Mouse (Mus musculus) C2C12 (cell line): ENCODE results near the gene Mgst3. TPM values are rescaled to one million over a fixed set of nuclear protein-coding genes. Genes with fewer than 3 reads are reported as not detected.
A peak's percentile ranks its signal among the peaks of the same experiment; 100 is the strongest.

ENCODE experiments used
- H3K27me3 ChIP-seq: one replicate; pipeline ENCODE4 v1.6.1; 2011; ENCODE audit not compliant: control insufficient read depth, insufficient read depth, insufficient read length
- H3K36me3 ChIP-seq: one replicate; pipeline ENCODE4 v1.6.1; 2011; ENCODE audit not compliant: control insufficient read depth, insufficient read depth
- H3K4me3 ChIP-seq: one replicate; pipeline ENCODE4 v1.5.1; 2011; ENCODE audit warnings: mild to moderate bottlenecking, control low read depth; ENCODE audit not compliant: poor library complexity, insufficient read depth, severe bottlenecking
- H3K79me2 ChIP-seq: one replicate; pipeline ENCODE4 v1.6.1; 2011; ENCODE audit not compliant: control insufficient read depth, insufficient read depth
- H3K79me3 ChIP-seq: one replicate; pipeline ENCODE4 v1.6.1; 2011; ENCODE audit warnings: low read depth, control low read depth
- H3ac ChIP-seq: one replicate; pipeline ENCODE3; 2011; ENCODE audit warnings: low read depth; ENCODE audit not compliant: control insufficient read depth, insufficient read length
- CEBPB ChIP-seq: IDR thresholded peaks from one replicate; pipeline ENCODE4 v1.6.1; 2011; ENCODE audit warnings: low read depth, mild to moderate bottlenecking, control low read depth, moderate library complexity
- CTCF ChIP-seq: IDR thresholded peaks from one replicate; pipeline ENCODE4 v1.5.1; 2011; ENCODE audit not compliant: control insufficient read depth, insufficient read depth, insufficient read length
- FOSL1 ChIP-seq: IDR thresholded peaks from one replicate; pipeline ENCODE4 v1.8.0; 2011; ENCODE audit warnings: mild to moderate bottlenecking, low read length; ENCODE audit not compliant: poor library complexity, insufficient read depth, severe bottlenecking
- MAX ChIP-seq: IDR thresholded peaks from one replicate; pipeline ENCODE4 v1.6.1; 2011; ENCODE audit warnings: mild to moderate bottlenecking, control low read depth
- MYOD1 ChIP-seq: IDR thresholded peaks from one replicate; pipeline ENCODE4 v1.6.1; 2011; ENCODE audit warnings: low read depth; ENCODE audit not compliant: control insufficient read depth, insufficient read length
- MYOG ChIP-seq: IDR thresholded peaks from one replicate; pipeline ENCODE4 v1.6.1; 2011; ENCODE audit not compliant: control insufficient read depth, insufficient read length; ENCODE audit errors: extremely low read depth
- USF1 ChIP-seq: IDR thresholded peaks from one replicate; pipeline ENCODE4 v1.6.1; 2011; ENCODE audit warnings: low read depth, mild to moderate bottlenecking, control low read depth, moderate library complexity
- polyA plus RNA-seq: library from polyadenylated mRNA; unstranded; fragments of >200 nt; fragmentation: generic; extraction: Trizol; gene quantifications from one replicate; pipeline ENCODE4 v1.2.1, GENCODE M21; 2012; ENCODE audit warnings: missing spikeins

The Mgst3 gene
- polyA plus RNA-seq, 1 experiment = 108 TPM

GRCm38 (mm10) chr1:167340910-167341528 is 52.6 kb downstream of the Mgst3 start:
- H3ac ChIP-seq = no peak overlapping the region
- H3K4me3 ChIP-seq = no peak overlapping the region
- TF ChIP-seq MYOG (no peak), CEBPB (no peak), CTCF (no peak), MAX (no peak), FOSL1 (no peak), MYOD1 (no peak), USF1 (no peak)
- no peaks in the 10 kb centered on the region for H3K27me3 ChIP-seq
- no peaks in the 10 kb centered on the region for H3K36me3 ChIP-seq
- no peaks in the 10 kb centered on the region for H3K79me2 ChIP-seq
- H3K79me3 ChIP-seq = no peaks in the 10 kb centered on the region

GRCm38 (mm10) chr1:167340111-167340787 is 53.4 kb downstream of the Mgst3 start:
- no peaks in the 10 kb centered on the region for H3K79me3 ChIP-seq
- TF ChIP-seq MYOG (no peak), MAX (no peak), MYOD1 (no peak), CTCF (no peak), USF1 (no peak), FOSL1 (no peak), CEBPB (no peak)

GRCm38 (mm10) chr1:167339177-167339781 is 54.4 kb downstream of the Mgst3 start:
- Histone ChIP-seq H3K27me3 (no peaks in the 10 kb centered on the region), H3K79me2 (no peaks in the 10 kb centered on the region), H3K36me3 (no peaks in the 10 kb centered on the region), H3K79me3 (no peaks in the 10 kb centered on the region), H3ac (no peak overlapping the region), H3K4me3 (no peak overlapping the region)
- TF ChIP-seq MYOD1 (no peak), FOSL1 (no peak), MYOG (no peak), CTCF (no peak), MAX (no peak), CEBPB (no peak), USF1 (no peak)

More at GRCm38 (mm10) chr1:167340111-167340787, 53.4 kb downstream of the Mgst3 start:
- Histone ChIP-seq H3K79me2 (no peaks in the 10 kb centered on the region), H3ac (no peak overlapping the region), H3K27me3 (no peaks in the 10 kb centered on the region), H3K36me3 (no peaks in the 10 kb centered on the region), H3K4me3 (peak overlapping the region; percentile 25)

GRCm38 (mm10) chr1:167337463-167338095 is 56.1 kb downstream of the Mgst3 start:
- no peaks in the 10 kb centered on the region for H3K27me3 ChIP-seq
- H3K79me3 ChIP-seq = no peaks in the 10 kb centered on the region
- H3K36me3 ChIP-seq = peaks cover 6% of the 10 kb centered on the region
- H3K79me2 ChIP-seq = no peaks in the 10 kb centered on the region
- no peak overlapping the region for H3ac ChIP-seq
- no peak overlapping the region for H3K4me3 ChIP-seq
- TF ChIP-seq CTCF (peak; percentile 43), MYOG (no peak)

GRCm38 (mm10) chr1:167336398-167336797 is 57.2 kb downstream of the Mgst3 start:
- H3K4me3 ChIP-seq = no peak overlapping the region
- H3K79me3 ChIP-seq = no peaks in the 10 kb centered on the region
- no peaks in the 10 kb centered on the region for H3K79me2 ChIP-seq
- no peak for TF ChIP-seq FOSL1
- no peak for TF ChIP-seq MAX
- TF ChIP-seq USF1 = no peak
- no peak for TF ChIP-seq CEBPB
- no peak for TF ChIP-seq MYOG
- no peak for TF ChIP-seq CTCF
- peaks cover 12% of the 10 kb centered on the region for H3K36me3 ChIP-seq
- H3ac ChIP-seq = no peak overlapping the region
- H3K27me3 ChIP-seq = no peaks in the 10 kb centered on the region
